Mouse (Mus musculus): Measurements from ENCODE around the gene Ech1.

Gene Ech1

GRCm38 (mm10) chr7:28824941-28825685 is at the start of gene Ech1:
TSS of gene Ech1 (plus strand) at chr7:28825217.
- peak; percentile 87 for DNase-seq

DNA sequence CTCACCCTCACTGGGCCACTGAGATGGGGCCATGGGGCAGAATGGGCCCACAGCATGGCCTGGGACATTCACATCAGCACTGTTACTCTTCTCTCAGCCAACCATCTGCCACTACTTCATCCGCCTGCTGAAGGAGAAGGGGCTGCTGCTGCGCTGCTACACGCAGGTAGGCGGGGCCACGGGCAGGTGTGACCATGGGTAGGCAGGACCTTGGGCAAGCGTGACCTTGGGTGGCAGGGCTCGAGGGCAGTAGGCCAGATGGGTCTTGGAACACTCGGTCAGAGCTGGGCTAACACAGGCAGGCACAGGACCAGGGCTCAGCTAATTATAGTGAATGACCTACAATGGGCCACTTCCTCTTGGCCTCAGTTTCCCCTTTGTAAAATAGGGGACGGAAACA is 46.2 kb upstream of the Ech1 start:
- no peak for DNase-seq

GRCm38 (mm10) chr7:28780067-28780658 is 44.9 kb upstream of the Ech1 start:
- peak; percentile 75 for DNase-seq

GRCm38 (mm10) chr7:28780857-28781256 is 44.2 kb upstream of the Ech1 start:
- DNase-seq = no peak

DNA sequence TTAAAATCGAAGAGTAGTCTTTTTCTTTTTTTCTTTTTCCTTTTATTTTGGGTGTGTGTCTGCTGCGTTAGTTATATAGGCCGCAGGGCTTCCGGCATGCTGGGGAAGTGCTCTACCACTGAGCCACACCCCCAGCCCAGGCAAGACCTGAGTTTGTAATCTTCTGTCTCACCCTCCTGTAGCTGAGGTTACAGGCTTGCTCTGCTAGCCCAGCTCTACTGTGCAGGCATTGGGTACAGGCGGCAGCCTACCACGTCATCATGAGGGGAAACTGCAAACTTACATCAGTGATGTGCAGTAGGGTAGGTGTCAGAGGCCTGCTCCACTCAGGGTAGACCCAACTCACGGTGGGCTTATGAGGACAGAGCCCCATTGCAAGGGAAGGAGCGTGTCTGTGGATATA is 43.8 kb upstream of the Ech1 start:
- DNase-seq = no peak

- no peak for DNase-seq
These were observed 39.9 kb upstream of the Ech1 start for GRCm38 (mm10) chr7:28785161-28785560.

DNA sequence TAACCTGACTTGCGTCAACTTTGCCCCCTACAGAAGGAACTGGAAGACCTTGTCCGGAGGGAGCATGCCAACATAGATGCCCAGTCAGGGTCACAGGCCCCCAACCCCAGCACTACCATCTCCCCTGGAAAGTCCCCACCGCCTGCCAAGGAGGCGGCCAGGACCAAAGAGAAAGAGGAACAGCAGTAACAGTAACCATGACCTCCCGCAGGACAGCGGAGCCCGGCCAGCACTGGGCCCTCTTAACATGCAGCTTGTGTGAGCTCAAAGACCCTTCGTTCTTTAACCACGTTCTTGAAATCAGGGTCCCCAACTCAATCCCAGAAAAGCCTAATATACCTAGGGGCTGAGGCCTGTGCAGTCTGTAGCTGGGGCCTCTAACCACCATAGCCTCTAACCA is 37.1 kb upstream of the Ech1 start:
- no peak for DNase-seq

DNA sequence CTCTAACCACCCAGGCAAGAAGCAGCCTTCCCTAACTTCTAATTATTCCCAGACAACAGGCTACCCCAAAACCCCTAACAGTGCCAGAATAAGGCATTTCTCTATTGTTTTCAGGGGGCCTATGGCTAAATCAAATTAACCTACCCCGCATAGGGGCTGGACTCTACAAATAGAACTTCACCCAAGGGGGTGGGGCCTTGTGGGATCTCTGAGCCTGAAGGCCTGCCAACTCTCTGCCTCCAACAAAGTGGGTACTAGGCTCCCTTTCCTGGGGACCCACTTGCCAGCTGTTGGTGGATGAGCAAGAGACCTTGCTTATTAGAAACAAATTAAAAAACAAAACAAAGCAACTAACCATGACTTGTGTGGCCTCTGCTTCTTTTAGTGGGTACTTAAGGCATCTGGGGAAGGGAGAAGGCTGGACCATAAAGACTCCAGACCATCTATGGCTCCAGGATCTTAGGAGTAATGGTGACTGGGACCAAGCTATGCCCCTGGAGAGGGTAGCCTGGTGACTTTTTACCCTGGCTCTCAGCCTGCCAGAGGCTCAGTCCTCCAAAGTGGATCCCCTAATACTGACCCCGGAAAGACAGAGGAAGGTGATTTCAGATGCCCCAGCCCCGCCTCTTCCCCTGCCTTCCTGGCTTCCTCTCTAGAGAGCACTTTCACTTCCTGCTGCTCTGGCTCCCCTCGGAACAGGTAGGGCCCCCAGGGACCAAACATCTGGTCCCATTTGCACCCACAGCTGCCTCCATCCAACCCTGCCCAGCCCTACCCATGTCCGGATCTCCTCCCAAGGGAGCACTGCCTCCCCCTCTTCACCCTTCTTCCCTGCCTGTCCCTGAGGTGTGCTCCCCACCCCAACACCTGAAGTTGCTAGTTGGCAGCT is 36.5 kb upstream of the Ech1 start, which contains the start of gene Rinl:
Rinl (plus strand) TSS at position 663 of the 889 bp plus-strand sequence.
- no peak for DNase-seq

DNA sequence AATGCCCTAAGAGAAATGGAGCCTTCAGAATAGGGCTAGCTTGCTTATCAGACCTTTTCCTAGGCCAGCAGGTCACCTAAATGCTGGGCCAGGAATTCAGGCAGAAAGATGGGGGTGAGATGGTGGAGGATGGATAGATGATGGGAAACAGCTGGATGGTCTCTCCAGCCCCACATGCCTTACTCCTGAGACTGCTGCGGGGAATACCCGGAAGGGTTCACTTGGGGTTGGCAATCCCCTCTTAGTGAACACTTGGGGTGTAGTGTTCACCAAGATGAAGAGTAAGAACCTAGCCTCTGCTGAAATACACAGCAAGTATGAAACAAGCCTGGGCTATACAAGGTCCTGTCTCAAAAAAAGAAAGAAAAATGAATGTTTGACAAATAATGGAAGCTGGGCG is 35.8 kb upstream of the Ech1 start:
- no peak for DNase-seq

DNA sequence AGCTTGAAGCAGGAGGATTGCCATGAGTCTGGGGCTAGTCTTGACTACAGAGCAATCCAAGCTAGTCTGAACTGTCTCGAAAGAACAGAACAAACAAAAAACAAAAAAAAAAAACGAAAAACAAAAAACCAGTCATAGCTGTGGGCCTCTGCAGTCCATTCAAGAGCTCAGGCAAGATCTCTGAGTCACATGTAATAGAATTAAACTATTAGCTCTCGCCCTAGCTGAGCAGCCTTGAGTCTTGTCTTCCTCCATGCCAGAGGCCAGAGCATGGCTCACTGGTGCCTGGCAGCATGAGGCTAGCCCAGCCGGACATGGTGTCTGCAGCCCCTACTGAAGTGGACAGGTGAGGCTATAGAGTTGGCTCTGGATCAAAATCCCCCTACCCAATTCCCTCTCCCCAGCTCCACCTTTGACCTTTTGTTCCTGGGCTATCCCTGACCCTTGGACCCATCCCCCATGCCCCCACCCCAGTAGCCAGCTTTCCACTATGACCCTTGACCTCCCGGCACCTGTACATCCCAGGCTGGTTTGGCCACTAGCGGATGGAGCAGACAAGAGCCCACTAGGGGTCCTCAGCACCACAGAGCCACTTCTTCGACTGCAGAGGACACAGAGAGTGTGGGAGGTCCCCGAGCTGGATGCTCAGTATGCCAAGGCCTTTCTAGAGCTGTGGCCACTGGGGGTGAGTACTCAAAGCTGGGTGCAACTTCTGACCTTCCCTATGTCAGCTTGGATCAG is 34.8 kb upstream of the Ech1 start:
- no peak for DNase-seq

GRCm38 (mm10) chr7:28791706-28792105 is 33.3 kb upstream of the Ech1 start:
- DNase-seq = no peak

GRCm38 (mm10) chr7:28792391-28793185 is 32.4 kb upstream of the Ech1 start:
- DNase-seq = no peak

DNA sequence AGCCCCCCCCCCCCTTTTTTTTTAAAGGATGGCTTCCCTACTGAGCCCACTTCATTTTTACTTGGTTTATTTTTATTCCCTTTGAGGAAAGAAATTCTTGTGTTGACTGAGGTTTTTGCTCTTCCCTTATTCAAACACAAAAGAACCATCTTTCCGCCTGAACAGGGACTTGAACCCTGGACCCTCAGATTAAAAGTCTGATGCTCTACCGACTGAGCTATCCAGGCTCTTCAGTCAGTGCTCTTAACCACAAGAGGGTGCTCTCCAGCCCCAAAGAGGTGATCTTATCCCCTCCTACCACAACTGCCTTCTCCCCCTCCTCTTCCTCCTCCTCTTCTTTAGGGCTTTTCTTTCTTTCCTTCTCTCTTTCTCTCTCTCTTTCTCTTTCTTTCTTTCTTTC is 31.2 kb upstream of the Ech1 start:
- DNase-seq = no peak

GRCm38 (mm10) chr7:28794496-28794895 is 30.5 kb upstream of the Ech1 start:
- DNase-seq = no peak

DNA sequence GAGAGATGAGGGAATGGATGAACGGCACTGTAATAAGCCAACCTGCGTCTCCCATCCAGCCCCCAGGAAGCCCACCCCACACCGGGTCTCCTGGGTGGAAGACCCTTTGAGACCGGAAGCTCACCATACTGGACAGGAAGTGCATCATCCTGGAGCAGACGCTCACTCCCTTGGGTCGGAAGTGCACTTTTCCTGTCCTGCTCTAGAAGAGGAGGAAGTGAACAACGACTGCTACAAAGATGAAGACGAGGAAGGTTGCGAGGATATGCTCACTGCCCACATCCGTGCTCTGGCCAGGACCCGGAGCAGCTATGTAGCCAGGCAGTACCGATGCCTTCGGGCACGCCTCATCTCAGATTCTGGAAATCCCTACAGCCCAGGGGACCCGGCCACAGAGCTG is 29.2 kb upstream of the Ech1 start:
- DNase-seq = no peak

- DNase-seq = peak; percentile 74
These were observed 28.4 kb upstream of the Ech1 start for GRCm38 (mm10) chr7:28796562-28796975.

- DNase-seq = no peak
These were observed 25.0 kb upstream of the Ech1 start for GRCm38 (mm10) chr7:28799994-28800393.

DNA sequence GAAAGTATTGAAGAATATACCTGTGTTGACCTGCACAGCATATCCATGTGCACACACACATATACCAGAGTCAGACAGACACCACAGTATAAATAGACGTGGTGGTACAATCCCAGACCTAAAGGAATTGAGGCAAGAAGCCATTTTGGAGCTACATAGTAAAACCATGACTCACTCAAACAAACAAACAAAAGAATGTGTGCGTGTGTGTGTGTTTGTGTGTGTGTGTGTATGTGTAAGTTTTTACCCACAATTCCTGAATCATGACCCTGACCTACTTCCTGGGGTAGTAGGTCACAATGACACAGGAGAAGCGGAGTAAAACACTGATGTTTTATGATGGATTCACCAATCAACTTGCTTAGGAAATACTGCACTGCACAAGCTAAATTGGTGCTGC is 23.6 kb upstream of the Ech1 start:
- DNase-seq = no peak

- no peak for DNase-seq
These were observed 22.9 kb upstream of the Ech1 start for GRCm38 (mm10) chr7:28801901-28802670.

DNA sequence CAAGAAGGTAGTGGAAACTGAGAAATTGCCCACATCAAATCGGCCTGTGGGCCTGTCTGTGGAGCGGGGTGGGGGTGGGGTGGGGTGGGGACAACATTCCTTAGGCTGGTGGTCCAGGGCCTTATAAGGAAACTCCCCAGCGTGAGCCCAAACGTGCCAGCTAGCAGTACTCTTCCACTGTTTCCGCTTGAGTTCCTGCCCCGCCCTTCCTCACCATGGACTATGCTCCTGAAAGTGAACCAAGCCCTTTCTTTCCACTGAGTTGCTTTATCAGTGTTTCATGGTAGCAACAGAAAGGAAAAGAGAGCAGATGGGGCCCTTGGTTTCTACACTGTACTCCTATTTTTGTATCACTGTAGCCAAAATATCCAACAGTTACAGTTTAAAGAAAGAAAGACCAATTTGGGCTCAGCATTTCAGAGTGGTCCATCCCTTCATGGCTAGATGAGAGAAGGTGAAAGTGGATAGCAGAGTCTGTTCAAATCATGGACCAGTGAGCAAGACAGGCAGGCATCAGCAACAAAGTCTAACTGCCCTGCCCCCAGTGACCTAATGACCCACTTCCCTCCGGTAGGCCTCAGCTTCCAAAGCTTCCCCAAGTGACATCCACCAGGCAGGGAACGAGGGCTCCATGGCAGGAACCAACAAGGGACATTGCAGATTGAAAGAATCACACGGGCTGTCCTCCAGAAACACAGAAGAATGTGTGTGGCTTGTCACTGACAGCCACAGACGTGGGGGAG is 22.0 kb upstream of the Ech1 start:
- DNase-seq = no peak

- DNase-seq = no peak
These were observed 21.3 kb upstream of the Ech1 start for GRCm38 (mm10) chr7:28803756-28804155.

Data from right cerebral cortex, postnatal 25 days (tissue).